Mouse (Mus musculus) G1E (cell line): ENCODE results near the gene Areg.

ENCODE experiments used
- CTCF ChIP-seq: IDR thresholded peaks from 2 replicates; pipeline ENCODE4 v1.5.1; 2012; ENCODE audit warnings: low read depth, low read length, inconsistent platforms, mixed read lengths
- GATA1 ChIP-seq: IDR thresholded peaks from 2 replicates; pipeline ENCODE4 v1.6.1; 2012; ENCODE audit warnings: borderline replicate concordance, low read length, inconsistent platforms, mixed read lengths
- POLR2AphosphoS5 ChIP-seq: IDR thresholded peaks from 2 replicates; pipeline ENCODE4 v1.6.1; 2012; ENCODE audit warnings: low read depth, low read length, inconsistent platforms; ENCODE audit not compliant: insufficient replicate concordance
- TAL1 ChIP-seq: conservative IDR thresholded peaks from 2 replicates; pipeline ENCODE4 v1.6.1; 2012; ENCODE audit warnings: low read depth, low read length, inconsistent platforms, mixed read lengths

DNA sequence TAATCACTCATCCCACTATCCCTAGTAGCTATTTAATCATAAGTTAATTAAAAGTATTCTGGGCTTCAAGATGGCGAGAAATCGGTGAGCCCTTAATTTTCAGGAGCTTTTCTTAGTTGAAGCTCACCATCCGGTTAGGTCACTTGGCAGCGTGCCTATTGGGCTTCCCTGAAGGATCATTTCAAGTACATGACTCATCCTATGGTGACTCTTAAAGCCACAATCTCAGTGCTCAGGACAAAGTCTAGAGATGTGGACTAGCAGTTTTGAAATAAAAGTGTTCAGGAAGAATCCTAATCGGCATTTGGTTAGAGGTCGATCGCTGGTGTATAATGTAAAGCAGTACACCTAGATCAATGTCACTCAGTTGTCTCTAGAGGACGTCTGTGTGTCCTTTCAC lies 17.3 kb downstream of the Areg start:
- no peak for TF ChIP-seq CTCF
- no peak for TF ChIP-seq TAL1
- no peak for TF ChIP-seq POLR2AphosphoS5
- no peak for TF ChIP-seq GATA1
